Mouse (Mus musculus): Measurements from ENCODE around the gene Mup20. TPM values are rescaled to one million over a fixed set of nuclear protein-coding genes. Genes with fewer than 3 reads are reported as not detected.
"Not testable (repeated sequence)": the region's sequence is repeated elsewhere in the genome, so short reads cannot be mapped to it uniquely, and the experiment has no call there.

Mup20 gene
- total RNA-seq (2014; rRNA removed) (305 and 383 TPM in 2 replicates), polyA plus RNA-seq (2012; rRNA removed) (14.3 and 24.3 TPM in 2 replicates)

DNA sequence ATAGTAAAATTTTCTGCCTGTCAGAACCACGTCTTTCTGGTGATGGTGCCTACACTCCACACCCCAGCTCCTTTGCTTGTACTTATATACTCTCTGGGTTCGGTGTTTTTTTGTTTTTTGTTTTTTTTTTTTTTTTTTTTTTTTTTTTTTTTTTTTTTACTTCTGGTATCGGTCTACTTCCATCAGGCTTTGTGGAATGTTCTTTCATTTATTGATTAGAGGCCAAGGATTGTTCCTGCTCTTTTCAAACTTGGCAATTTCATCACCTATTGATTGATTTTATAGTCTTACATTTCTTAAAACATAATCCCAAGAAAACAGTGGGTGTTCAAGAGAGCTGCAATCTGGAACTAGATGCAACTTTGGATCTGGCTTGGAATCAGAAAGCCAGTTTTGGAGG is at the start of gene Mup20:
TSS of gene Mup20 (minus strand) at position 101 of the 400 bp plus-strand sequence.
- H3K4me3 ChIP-seq (ENCODE audit: insufficient read depth, low read depth, low read length); H3K27ac ChIP-seq (replicated peaks; ENCODE audit: insufficient read depth, low read depth, low read length); H3K9ac ChIP-seq (ENCODE audit: low read depth, low read length); H3K27me3 ChIP-seq (ENCODE audit: control insufficient read depth, insufficient read depth, low read length); DNase-seq (ENCODE audit: extremely low read depth, low read depth, low spot score); H3K36me3 ChIP-seq (ENCODE audit: control insufficient read depth, insufficient read depth, low read length); H3K79me2 ChIP-seq (ENCODE audit: control insufficient read depth, insufficient read depth, low read length): not testable (repeated sequence)
- peaks cover 15% of the 10 kb centered on the region for H3K4me1 ChIP-seq (ENCODE audit: control insufficient read depth, insufficient read depth, low read length)
- 20% methylated on average over 3 of the region's 3 CpGs for WGBS

DNA sequence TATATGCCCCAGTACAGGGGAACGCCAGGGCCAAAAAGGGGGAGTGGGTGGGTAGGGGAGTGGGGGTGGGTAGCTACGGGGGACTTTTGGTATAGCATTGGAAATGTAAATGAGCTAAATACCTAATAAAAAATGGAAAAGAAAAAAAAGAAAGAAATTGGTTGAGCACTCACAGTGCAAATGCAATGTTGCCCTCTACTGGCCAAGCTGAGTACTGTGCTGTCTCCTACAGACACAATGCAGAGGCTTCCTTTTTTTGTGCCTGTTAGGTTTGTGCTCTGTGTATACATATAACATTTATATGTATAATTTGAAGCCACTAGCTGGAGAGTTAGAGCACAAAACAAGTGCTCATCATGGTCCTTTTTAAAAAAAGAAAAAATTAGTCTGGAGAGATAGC is 49.4 kb upstream of the Mup20 start:
- peak; percentile 34; the same call in 1 of the 2 replicates for TF ChIP-seq CTCF (IDR thresholded peaks at IDR 0.05; ENCODE audit: low read depth, low read length)
- not testable (repeated sequence) for H3K4me1 ChIP-seq (ENCODE audit: control insufficient read depth, insufficient read depth, low read length); H3K9ac ChIP-seq (ENCODE audit: low read depth, low read length); H3K4me3 ChIP-seq (ENCODE audit: insufficient read depth, low read depth, low read length); H3K27me3 ChIP-seq (ENCODE audit: control insufficient read depth, insufficient read depth, low read length); H3K79me2 ChIP-seq (ENCODE audit: control insufficient read depth, insufficient read depth, low read length); H3K27ac ChIP-seq (replicated peaks; ENCODE audit: insufficient read depth, low read depth, low read length)
- peak; percentile 56 for DNase-seq (ENCODE audit: extremely low read depth, low read depth, low spot score)
- H3K36me3 ChIP-seq (ENCODE audit: control insufficient read depth, insufficient read depth, low read length) = peaks cover 12% of the 10 kb centered on the region
- 64% methylated on average over 2 of the region's 2 CpGs for WGBS

DNA sequence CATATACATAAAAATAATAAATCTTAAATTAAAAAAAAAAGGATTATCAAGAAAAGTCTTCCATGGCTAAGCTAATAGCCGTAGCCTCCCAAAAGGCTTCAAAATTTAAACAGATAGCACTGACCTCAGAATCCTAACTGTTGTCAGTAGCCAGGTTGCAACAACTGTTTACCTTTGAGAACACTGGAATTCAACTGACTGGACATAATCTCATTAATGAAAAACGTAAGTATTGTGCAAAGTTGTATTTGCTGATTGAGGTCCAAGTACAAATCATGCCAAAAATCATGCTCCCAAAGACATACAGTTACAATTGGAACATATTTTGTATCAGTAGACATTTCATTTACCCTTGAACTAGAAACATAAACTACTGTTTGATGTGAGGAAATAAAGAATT is 34.0 kb upstream of the Mup20 start:
- Histone ChIP-seq H3K36me3 (ENCODE audit: control insufficient read depth, insufficient read depth, low read length) (peaks cover 20% of the 10 kb centered on the region), H3K9ac (ENCODE audit: low read depth, low read length) (no peak overlapping the region), H3K79me2 (ENCODE audit: control insufficient read depth, insufficient read depth, low read length) (peaks cover 12% of the 10 kb centered on the region; the same call in 1 of the 2 replicates), H3K27me3 (ENCODE audit: control insufficient read depth, insufficient read depth, low read length) (no peaks in the 10 kb centered on the region), H3K4me3 (ENCODE audit: insufficient read depth, low read depth, low read length) (peak overlapping the region; percentile 65; the same call in 1 of the 2 replicates), H3K27ac (replicated peaks; ENCODE audit: insufficient read depth, low read depth, low read length) (peak overlapping the region; percentile 99), H3K4me1 (ENCODE audit: control insufficient read depth, insufficient read depth, low read length) (peaks cover 3% of the 10 kb centered on the region)
- DNase-seq (ENCODE audit: extremely low read depth, low read depth, low spot score) = peak; percentile 99
- no peak for TF ChIP-seq POLR2A (IDR thresholded peaks at IDR 0.05; ENCODE audit: extremely low read depth, insufficient read depth, low read length)
- no peak for TF ChIP-seq CTCF (IDR thresholded peaks at IDR 0.05; ENCODE audit: low read depth, low read length)
- 21% methylated on average over 2 of the region's 2 CpGs for WGBS

DNA sequence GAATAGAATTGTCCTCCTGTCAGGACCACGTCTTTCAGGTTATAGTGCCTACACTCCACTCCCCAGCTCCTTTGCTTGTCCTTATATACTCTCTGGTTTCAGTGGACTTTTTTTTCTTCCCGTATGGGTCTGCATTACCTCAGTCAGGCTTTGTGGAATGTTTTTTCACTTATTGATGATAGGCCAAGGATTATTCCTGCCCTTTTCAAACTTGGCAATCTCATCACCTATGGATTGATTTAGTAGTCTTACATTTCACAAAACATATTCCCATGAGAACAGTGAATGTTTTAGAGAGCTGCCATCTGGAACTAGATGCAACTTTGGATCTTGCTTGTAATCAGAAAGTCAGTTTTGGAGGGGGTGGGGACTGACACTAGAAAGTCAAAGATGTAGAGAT is 33.3 kb upstream of the Mup20 start, which contains the start of gene Mup3:
TSS of gene Mup3 (minus strand) at position 102 of the 400 bp plus-strand sequence.
- H3K9ac ChIP-seq (ENCODE audit: low read depth, low read length) = peak within 1 kb of the TSS; percentile 89
- peak; percentile 97 for DNase-seq (ENCODE audit: extremely low read depth, low read depth, low spot score)
- H3K27ac ChIP-seq (replicated peaks; ENCODE audit: insufficient read depth, low read depth, low read length) = peak within 1 kb of the TSS; percentile 99
- TF ChIP-seq POLR2A (IDR thresholded peaks at IDR 0.05; ENCODE audit: extremely low read depth, insufficient read depth, low read length) = no peak
- TF ChIP-seq CTCF (IDR thresholded peaks at IDR 0.05; ENCODE audit: low read depth, low read length) = no peak
- H3K36me3 ChIP-seq (ENCODE audit: control insufficient read depth, insufficient read depth, low read length) = peaks cover 17% of the 10 kb centered on the region
- WGBS = 16% methylated on average over 2 of the region's 2 CpGs
- peak within 1 kb of the TSS; percentile 65 for H3K4me3 ChIP-seq (ENCODE audit: insufficient read depth, low read depth, low read length)
- no peaks in the 10 kb centered on the region for H3K27me3 ChIP-seq (ENCODE audit: control insufficient read depth, insufficient read depth, low read length)
- peaks cover 3% of the 10 kb centered on the region for H3K4me1 ChIP-seq (ENCODE audit: control insufficient read depth, insufficient read depth, low read length)
- H3K79me2 ChIP-seq (ENCODE audit: control insufficient read depth, insufficient read depth, low read length) = peaks cover 12% of the 10 kb centered on the region; the same call in 1 of the 2 replicates

DNA sequence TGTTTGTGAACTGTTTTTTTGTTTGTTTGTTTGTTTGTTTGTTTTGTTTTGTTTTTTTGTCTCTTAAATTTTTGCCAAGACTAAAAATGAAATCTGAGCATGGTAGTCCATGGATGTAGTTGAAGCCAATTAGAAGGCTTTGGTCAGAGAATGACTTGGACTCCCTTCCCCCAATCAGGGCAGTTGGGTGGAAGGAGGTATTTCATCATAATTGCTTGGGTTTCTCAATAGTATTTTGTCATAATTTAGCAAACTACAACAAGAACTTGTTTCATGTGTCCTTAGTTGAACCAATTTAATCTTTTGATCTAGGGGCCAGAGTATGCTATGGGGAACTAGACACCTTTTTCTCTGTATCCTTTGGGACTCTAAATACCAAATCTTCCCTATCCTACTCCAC is 28.8 kb upstream of the Mup20 start:
- no peaks in the 10 kb centered on the region for H3K27me3 ChIP-seq (ENCODE audit: control insufficient read depth, insufficient read depth, low read length)
- peaks cover 13% of the 10 kb centered on the region for H3K36me3 ChIP-seq (ENCODE audit: control insufficient read depth, insufficient read depth, low read length)
- peak overlapping the region; percentile 95 for H3K27ac ChIP-seq (replicated peaks; ENCODE audit: insufficient read depth, low read depth, low read length)
- peak; percentile 97 for DNase-seq (ENCODE audit: extremely low read depth, low read depth, low spot score)
- TF ChIP-seq POLR2A (IDR thresholded peaks at IDR 0.05; ENCODE audit: extremely low read depth, insufficient read depth, low read length) = no peak
- TF ChIP-seq CTCF (IDR thresholded peaks at IDR 0.05; ENCODE audit: low read depth, low read length) = no peak
- H3K4me1 ChIP-seq (ENCODE audit: control insufficient read depth, insufficient read depth, low read length) = peaks cover 3% of the 10 kb centered on the region
- H3K4me3 ChIP-seq (ENCODE audit: insufficient read depth, low read depth, low read length) = no peak overlapping the region
- no peak overlapping the region for H3K9ac ChIP-seq (ENCODE audit: low read depth, low read length)
- no peaks in the 10 kb centered on the region for H3K79me2 ChIP-seq (ENCODE audit: control insufficient read depth, insufficient read depth, low read length)

DNA sequence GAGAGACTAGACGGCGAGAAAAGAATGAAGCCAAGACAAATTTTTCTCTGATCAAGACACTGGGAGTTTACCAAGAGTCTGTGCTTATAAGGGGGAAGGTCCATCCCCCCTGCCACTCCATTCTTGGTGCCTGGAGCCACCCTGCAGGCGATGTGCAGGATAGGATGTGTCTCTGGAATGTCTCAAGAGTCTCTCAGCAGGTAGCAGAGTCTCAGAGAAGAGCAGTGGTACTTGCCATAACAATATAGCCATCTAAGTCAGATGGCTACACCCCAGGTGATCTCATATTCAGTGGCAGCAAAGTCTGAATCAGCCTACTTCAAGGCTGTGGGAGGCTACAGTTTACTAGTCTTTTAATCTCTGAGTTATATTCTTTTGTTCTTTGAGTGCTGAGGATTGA is 21.2 kb upstream of the Mup20 start:
- TF ChIP-seq CTCF (IDR thresholded peaks at IDR 0.05; ENCODE audit: low read depth, low read length) = no peak
- TF ChIP-seq POLR2A (IDR thresholded peaks at IDR 0.05; ENCODE audit: extremely low read depth, insufficient read depth, low read length) = no peak
- H3K9ac ChIP-seq (ENCODE audit: low read depth, low read length) = no peak overlapping the region
- H3K27me3 ChIP-seq (ENCODE audit: control insufficient read depth, insufficient read depth, low read length) = no peaks in the 10 kb centered on the region
- no peaks in the 10 kb centered on the region for H3K4me1 ChIP-seq (ENCODE audit: control insufficient read depth, insufficient read depth, low read length)
- 80% methylated on average over 3 of the region's 3 CpGs for WGBS
- H3K36me3 ChIP-seq (ENCODE audit: control insufficient read depth, insufficient read depth, low read length) = no peaks in the 10 kb centered on the region
- H3K27ac ChIP-seq (replicated peaks; ENCODE audit: insufficient read depth, low read depth, low read length) = no peak overlapping the region
- H3K4me3 ChIP-seq (ENCODE audit: insufficient read depth, low read depth, low read length) = no peak overlapping the region
- H3K79me2 ChIP-seq (ENCODE audit: control insufficient read depth, insufficient read depth, low read length) = no peaks in the 10 kb centered on the region
- DNase-seq (ENCODE audit: extremely low read depth, low read depth, low spot score) = no peak

DNA sequence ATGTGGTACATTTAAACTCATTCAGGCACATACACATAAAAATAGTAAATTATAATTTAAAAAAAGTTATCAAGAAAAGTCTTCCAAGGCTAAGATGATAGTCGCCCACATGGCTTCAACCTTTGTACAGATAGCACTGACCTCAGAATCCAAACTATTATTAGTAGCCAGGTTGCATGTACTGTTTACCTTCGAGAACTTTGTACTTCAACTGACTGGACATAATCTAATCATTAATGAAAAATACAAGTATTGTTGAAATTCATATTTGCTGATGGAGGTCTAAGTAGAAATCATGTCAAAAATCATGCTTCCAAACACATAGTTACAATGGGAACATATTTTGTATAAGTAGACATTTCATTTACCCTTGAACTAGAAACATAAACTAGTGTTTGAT is 822 bp upstream of the Mup20 start:
- H3K4me3 ChIP-seq (ENCODE audit: insufficient read depth, low read depth, low read length); H3K36me3 ChIP-seq (ENCODE audit: control insufficient read depth, insufficient read depth, low read length); H3K27ac ChIP-seq (replicated peaks; ENCODE audit: insufficient read depth, low read depth, low read length); H3K27me3 ChIP-seq (ENCODE audit: control insufficient read depth, insufficient read depth, low read length); H3K79me2 ChIP-seq (ENCODE audit: control insufficient read depth, insufficient read depth, low read length); H3K9ac ChIP-seq (ENCODE audit: low read depth, low read length): not testable (repeated sequence)
- peak; percentile 93 for DNase-seq (ENCODE audit: extremely low read depth, low read depth, low spot score)
- 21% methylated on average over 2 of the region's 2 CpGs for WGBS
- peaks cover 15% of the 10 kb centered on the region for H3K4me1 ChIP-seq (ENCODE audit: control insufficient read depth, insufficient read depth, low read length)

All from liver, adult 2 months (tissue).